Mouse (Mus musculus) midbrain, embryonic 16.5 days (tissue): Measurements from ENCODE around the gene Arr3. TPM values are rescaled to one million over a fixed set of nuclear protein-coding genes. Genes with fewer than 3 reads are reported as not detected.

ENCODE experiments used
- polyA plus RNA-seq: library from polyadenylated mRNA; unstranded; fragments of >200 nt; fragmentation: Nextera tagmentation; extraction: Ambion mirVana; gene quantifications from 2 replicates; pipeline ENCODE4 v1.2.1, GENCODE M21; 2015

The Arr3 gene
- polyA plus RNA-seq, 1 experiment from 2014 or later = not detected

Other genes starting within 250 kb of the Arr3 start
- not detected in 2 replicates for gene Otud6a, start 176.5 kb upstream of the Arr3 start, polyA plus RNA-seq
- 0.11 TPM in 1 of 2 replicates, not detected in the other for gene Awat2, start 162.8 kb upstream of the Arr3 start, polyA plus RNA-seq
- gene Igbp1, start 111.2 kb upstream of the Arr3 start, polyA plus RNA-seq = 24.1 and 25.2 TPM in 2 replicates
- not detected in 2 replicates for gene Dgat2l6, start 80.7 kb upstream of the Arr3 start, polyA plus RNA-seq
- gene Awat1, start 33.2 kb upstream of the Arr3 start, polyA plus RNA-seq = not detected in 2 replicates
- gene P2ry4, start 10.6 kb upstream of the Arr3 start, polyA plus RNA-seq = not detected in 2 replicates
- 2.8 and 4.4 TPM in 2 replicates for gene Kif4, start 20.2 kb downstream of the Arr3 start, polyA plus RNA-seq
- gene Pdzd11, start 21.1 kb downstream of the Arr3 start, polyA plus RNA-seq = 89.7 and 93.0 TPM in 2 replicates
- gene Gdpd2, start 124.4 kb downstream of the Arr3 start, polyA plus RNA-seq = 41.6 and 54.6 TPM in 2 replicates
- gene Dlg3, start 162.2 kb downstream of the Arr3 start, polyA plus RNA-seq = 8.0 and 10.5 TPM in 2 replicates